Mouse (Mus musculus) adipocyte (in vitro differentiated cells): ENCODE measurements around the gene Iffo1.

Experiments used
- DNase-seq: peaks from one replicate; pipeline ENCODE4 v3.0.0-alpha.2; 2016; ENCODE audit warnings: low spot score

Gene Iffo1

DNA sequence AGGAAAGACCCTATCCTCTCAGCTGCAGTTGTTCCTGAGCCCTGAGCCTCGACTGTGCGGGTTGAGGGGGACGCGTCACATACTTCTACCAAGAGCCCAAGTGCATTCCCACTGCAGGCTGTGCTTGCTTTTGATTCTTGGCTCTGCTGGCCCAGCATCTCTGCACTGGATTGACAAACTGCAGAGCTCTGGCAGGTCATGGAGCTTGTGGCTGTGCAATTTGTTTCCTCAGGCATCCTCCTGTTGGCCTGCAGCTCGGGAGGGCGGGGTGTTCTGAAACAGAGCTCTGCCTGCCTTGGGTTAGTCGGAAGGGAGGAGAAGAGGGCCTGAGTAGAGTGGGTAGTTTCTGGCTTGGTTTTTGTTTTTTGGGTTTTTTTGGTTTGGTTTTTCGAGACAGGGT lies 2.6 kb upstream of the Iffo1 start:
- peak; percentile 53 for DNase-seq

GRCm38 (mm10) chr6:125143128-125143527 lies 1.9 kb upstream of the Iffo1 start:
- DNase-seq: peak; percentile 41

GRCm38 (mm10) chr6:125143904-125144303 lies 1.1 kb upstream of the Iffo1 start:
- DNase-seq: no peak

DNA sequence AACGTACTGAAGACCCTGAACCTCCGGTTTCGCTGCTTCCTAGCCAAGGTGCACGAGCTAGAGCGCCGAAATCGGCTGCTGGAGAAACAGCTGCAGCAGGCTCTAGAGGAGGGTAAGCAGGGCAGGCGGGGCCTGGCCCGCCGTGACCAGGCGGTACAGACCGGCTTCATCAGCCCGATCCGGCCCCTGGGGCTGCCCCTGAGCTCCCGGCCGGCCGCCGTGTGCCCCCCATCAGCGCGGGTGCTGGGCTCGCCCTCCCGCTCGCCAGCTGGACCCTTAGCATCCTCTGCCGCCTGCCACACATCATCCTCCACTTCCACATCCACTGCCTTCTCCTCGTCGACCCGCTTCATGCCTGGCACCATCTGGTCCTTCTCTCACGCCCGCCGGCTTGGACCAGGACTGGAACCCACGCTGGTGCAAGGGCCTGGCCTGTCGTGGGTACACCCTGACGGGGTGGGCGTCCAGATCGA lies 474 bp downstream of the Iffo1 start:
- peak; percentile 32 for DNase-seq

DNA sequence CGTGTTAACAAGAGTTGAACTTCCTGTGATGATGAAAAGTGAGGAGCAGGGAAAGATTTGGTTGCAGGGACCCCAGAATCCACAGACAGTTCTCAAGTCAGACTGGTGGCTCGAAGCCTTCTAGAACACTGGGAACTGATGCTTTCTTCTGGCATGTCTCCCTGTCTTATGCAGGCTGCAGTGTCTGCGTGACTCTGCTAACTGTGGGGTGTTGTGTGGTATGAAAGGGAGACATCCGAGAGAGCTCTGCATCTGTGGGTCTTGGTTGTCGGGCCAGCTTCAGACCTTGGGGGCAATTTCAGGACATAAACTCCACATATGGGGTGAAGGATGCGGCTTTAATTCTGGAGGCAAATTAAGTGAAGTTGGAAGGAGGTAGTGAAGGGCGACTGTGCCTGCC lies 1.1 kb downstream of the Iffo1 start:
- DNase-seq: no peak

- DNase-seq: peak; percentile 31
Observed at GRCm38 (mm10) chr6:125146797-125147196, 1.8 kb downstream of the Iffo1 start.

DNA sequence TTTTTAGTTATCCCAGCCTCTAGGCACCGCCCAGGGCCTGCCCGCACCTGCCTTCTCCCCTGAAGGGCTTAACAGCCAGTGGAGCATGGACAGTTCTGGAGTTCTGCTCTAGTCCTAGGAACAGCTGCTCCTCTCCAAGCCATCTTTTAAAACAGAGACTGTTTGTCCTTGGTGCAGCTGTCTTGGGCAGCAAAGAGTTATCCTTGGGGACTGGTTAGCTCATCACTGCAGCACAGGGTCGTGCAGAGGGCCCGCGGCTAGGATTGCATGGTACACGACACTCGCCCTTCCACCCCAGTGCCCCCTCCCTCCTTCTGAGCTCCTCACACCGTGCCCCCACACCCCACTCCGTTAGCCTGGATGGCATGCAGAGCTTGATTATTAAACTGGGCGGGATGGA lies 2.3 kb downstream of the Iffo1 start:
- no peak for DNase-seq

GRCm38 (mm10) chr6:125148251-125148925 lies 3.3 kb downstream of the Iffo1 start:
- no peak for DNase-seq

DNA sequence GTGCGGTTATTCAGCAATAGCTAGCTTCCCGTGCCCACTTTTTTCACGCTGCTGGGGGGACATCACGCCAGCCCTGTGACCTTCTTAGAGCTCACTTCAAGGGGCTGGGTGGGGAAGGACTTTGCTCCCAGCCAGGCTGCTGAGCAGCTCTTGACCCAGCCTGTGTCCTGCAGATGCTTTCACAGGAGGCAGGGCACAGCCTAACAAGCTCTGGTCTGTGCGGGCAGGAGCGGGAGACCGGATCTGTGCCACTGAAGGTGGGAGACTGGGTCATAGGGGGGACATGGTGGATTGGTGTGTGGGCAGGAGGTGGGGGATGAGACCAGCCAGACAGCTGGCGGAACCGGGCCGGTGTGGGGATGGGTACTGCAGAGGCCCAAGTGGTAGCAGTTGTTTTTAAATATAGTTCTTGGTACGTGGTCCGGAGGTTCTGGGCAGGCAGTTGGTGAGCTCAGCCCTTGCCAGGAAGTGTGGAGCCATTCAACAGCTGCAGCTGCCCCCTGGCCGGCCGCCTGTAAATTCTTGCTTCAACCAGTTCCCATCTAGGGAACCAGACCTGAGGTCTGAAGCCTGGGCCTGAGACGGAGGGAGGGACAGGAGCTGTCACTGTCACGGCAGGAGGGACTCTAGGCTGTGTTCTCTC lies 4.0 kb downstream of the Iffo1 start:
- DNase-seq: peak; percentile 51

- no peak for DNase-seq
Observed at GRCm38 (mm10) chr6:125149569-125149950, 4.5 kb downstream of the Iffo1 start.

DNA sequence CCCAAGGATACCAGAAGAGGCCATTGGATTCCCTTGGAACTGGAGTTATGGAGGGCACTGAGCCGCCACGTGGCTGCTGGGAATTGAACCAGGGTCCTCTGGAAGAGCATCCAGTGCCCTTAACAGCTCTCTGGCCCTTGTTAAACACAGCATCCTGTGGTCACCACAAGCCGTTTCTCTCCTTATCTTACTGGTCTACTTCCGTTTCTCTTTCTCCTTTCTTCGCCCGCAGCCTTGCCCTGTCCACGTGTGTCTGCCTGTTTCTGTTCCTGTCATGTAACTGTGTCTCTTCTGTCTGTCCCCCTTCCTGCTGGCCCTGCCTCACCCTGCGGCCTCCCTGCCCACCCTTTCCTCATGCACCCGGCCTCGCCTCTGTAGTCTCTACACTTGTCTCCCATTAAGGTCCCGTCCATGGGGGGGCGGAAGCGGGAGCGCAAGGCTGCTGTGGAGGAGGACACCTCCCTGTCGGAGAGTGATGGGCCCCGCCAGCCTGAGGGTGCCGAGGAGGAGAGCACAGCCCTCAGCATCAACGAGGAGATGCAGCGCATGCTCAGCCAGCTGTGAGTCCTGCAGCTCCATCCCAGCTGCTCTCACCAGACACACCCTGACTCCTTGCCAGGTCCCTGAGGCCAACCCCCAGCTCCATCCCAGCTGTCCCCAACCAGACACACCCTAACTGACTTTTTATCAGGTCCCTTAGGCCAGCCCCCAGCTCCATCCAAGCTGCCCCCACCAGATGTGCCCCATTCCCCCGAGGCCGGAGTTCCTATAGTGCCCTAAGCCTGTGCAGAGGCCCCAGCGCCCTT lies 7.4 kb downstream of the Iffo1 start:
- no peak for DNase-seq

GRCm38 (mm10) chr6:125153018-125153389 lies 8.0 kb downstream of the Iffo1 start:
- DNase-seq: no peak

GRCm38 (mm10) chr6:125153682-125154081 lies 8.6 kb downstream of the Iffo1 start:
- no peak for DNase-seq

DNA sequence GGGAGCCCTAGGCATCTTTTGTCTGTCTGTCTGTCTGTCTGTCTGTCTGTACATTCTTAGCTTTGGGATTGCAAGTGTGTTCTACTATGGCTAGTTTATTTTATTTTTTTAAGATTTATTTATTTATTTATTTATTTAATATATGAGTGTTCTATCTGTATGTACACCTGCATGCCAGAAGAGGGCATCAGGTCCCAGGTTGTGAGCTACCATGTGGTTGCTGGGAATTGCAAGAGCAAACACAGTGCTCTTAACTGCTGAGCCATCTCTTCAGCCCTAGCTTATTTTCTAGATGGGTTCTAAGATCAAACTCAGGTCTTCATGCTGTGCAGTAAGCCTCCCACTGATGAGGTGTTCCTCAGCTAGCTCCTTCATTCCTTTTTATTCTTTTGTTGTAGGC lies 9.5 kb downstream of the Iffo1 start:
- DNase-seq: peak; percentile 58

DNA sequence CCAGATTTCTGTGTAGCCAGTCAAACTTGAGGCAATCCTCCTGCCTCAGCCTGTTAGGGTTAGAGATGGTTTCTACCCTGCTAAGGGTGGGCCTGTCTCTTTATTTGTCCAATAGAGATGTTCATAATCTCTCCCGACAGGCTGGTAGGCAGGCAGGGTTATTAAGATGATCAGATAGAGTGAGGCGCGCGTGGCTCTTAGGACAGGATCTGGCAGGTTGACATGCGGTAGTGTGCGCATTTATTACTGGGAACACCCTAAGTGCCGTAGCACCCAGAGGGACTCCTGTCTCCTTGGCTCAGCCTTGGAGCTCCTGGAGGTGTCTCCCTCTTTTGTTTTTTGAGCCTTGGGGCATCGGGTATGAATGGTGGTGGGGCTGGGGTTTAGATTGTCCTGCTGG lies 10.2 kb downstream of the Iffo1 start:
- DNase-seq: no peak

- DNase-seq: no peak
Observed at GRCm38 (mm10) chr6:125156491-125156890, 11.4 kb downstream of the Iffo1 start.

GRCm38 (mm10) chr6:125156903-125157614 lies 12.0 kb downstream of the Iffo1 start:
- peak; percentile 40 for DNase-seq

GRCm38 (mm10) chr6:125158944-125159492 lies 14.0 kb downstream of the Iffo1 start:
- DNase-seq: no peak

DNA sequence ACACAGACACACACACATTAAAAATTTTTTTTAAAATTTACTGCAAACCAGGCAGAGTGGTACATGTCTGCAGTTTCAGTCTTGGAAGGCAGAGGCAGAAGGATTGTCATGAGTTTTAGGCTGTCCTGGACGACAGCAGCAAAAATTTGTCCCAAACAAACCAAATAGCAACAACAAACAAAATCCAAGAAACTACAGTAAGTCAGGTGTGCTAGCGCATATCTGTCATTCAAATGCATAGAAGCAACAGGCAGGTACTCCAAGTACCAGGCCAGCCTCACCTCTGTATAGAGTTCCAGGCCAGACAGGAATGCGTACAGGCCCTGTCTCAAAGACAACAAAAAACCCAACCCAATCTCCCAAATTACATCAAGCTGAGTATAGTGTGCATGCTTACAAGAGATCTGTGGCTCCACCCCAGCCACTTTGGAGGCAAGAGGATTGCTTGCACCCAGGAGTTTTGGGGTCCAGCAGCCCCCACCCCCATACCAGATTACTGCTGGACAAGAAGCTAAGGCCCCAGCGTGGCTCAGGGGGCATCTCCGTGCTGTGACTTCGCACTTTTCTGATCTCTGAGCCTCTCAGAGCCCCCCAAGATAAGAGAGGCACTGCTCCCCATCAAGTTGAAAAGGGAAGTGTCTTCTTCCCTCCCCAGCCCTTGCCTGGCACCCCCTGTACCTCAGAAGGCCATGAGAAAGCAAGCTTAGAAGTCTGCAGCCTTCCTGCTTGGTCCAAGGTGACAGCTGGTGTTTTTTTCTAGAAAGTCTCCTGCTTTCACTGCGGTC lies 14.9 kb downstream of the Iffo1 start:
- DNase-seq: no peak

DNA sequence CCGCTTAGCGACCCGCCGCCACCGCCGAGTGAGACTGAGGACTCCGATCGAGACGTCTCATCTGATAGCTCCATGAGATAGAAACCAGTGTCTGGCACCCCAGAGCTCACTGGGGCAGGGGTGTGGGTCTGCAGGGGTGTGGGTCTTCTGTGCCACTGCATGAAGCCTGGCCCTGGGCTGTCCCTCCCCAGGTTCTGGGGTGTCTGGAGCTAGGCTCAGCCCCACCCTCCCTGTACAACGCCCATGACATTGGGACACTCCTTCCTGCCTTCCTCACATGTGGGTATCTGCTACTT lies 15.5 kb downstream of the Iffo1 start:
- no peak for DNase-seq
